Mouse (Mus musculus): ENCODE results near the gene Stxbp1.

The Stxbp1 gene

GRCm38 (mm10) chr2:32752181-32752580 is 94.9 kb downstream of the Stxbp1 start:
- DNase-seq (ENCODE audit: low read depth, low spot score): no peak

- no peak for DNase-seq (ENCODE audit: low read depth, low spot score)
These were observed 95.4 kb downstream of the Stxbp1 start for GRCm38 (mm10) chr2:32751665-32752033.

GRCm38 (mm10) chr2:32750887-32751664 is 96.0 kb downstream of the Stxbp1 start:
- no peak for DNase-seq (ENCODE audit: low read depth, low spot score)

GRCm38 (mm10) chr2:32750199-32750598 is 96.8 kb downstream of the Stxbp1 start:
- DNase-seq (ENCODE audit: low read depth, low spot score): no peak

- DNase-seq (ENCODE audit: low read depth, low spot score): no peak
These were observed 98.0 kb downstream of the Stxbp1 start for GRCm38 (mm10) chr2:32749082-32749481.

- DNase-seq (ENCODE audit: low read depth, low spot score): no peak
These were observed 102.6 kb downstream of the Stxbp1 start for GRCm38 (mm10) chr2:32744272-32744982.

- peak; percentile 82 for DNase-seq (ENCODE audit: low read depth, low spot score)
These were observed 104.9 kb downstream of the Stxbp1 start for GRCm38 (mm10) chr2:32742173-32742531.

- DNase-seq (ENCODE audit: low read depth, low spot score): no peak
These were observed 105.5 kb downstream of the Stxbp1 start for GRCm38 (mm10) chr2:32741273-32742172.

GRCm38 (mm10) chr2:32740916-32741272 is 106.2 kb downstream of the Stxbp1 start, which contains the start of gene 6330409D20Rik:
TSS of gene 6330409D20Rik (minus strand) at chr2:32741016.
- DNase-seq (ENCODE audit: low read depth, low spot score): no peak

- DNase-seq (ENCODE audit: low read depth, low spot score): no peak
These were observed 107.7 kb downstream of the Stxbp1 start for GRCm38 (mm10) chr2:32739311-32739710.

Measured in telencephalon, adult 2 months (tissue).